Mouse (Mus musculus) kidney, postnatal 36 days (tissue): ENCODE data around the gene Syne1.

Experiments used
- DNase-seq, 2 experiments: peaks; one replicate each; pipeline ENCODE4 v3.0.0; 2021 to 2022; ENCODE audit warnings: mixed read lengths in 2 of 2

Gene Syne1

DNA sequence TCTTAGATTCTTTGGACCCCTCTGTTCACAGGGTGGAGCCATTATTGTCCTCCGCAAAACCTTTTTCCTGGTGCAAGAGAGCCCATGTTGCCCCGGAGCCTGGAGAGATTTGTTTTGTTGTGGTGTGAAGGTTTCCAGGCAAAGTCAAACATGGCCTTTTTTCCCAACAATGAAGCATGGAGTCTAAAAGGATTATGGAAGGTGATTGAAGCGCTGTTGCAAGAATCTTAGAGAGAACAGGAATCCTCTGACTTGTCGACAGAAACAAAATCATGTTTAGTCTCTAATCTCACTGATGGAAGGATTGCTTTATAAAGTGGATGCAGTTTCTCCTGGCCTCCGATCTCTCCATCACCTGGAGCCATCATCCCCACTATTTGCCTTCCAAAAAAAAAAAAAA lies at the start of gene Syne1:
Gene Syne1, minus strand, starts transcription at position 101 of the 400 bp plus-strand sequence.
- no peak for DNase-seq

DNA sequence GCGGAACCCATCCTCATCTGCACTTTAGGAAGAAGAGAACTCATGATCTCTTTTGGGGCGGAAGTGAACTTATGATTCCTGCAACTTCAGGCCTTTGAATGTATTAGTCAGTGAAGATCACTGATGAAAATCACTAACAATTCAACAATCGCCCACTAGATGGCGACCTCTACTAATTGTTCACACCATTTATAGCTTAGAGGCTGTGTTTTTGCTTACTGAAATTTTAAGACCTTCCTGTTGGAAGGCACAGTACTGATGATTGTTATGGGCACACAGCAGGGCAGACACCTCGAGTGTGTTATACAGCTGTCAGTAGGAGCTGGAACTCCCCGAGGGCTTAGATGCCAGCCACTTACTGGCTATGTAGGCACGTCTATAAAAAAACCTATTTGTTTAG lies 48.8 kb upstream of the Syne1 start:
- DNase-seq = peak; percentile 62 to 82

DNA sequence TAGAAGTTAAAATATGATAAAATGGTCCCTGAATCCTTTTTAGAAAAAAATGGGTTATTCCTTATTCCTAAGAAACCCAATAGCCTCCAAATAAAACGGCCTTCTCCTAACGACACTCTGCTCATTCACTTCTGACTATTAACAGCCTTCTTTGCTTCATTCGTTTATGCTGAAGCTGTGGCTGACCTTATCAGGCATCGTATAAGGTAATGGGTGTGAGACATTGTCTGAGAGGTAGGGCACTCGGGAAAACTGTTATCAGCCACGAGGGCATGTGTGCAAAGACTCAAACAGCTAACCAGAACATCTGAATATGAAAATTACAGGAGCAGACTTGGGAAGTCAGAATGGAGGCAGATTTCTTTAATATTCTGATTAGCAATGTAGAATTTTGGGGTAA lies 45.3 kb upstream of the Syne1 start:
- DNase-seq = no peak

DNA sequence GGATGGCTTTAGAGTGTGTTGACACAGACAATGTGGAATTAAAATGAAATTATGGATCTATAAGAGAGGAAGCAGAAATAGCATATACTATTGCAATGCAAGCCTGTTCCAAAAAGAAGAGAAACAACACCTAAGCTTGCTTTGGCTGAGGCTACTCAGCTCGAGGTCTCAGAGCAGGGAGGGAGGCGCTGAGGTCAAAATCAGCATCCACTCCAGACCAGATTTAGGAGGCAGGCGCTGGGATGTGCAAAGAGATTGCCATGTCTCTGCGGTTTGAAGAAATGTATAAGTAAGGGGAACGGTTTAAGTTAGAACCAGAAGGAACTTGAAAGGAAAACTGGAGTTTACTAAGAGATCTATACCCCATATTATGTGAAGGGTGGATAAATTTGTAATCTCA lies 43.2 kb upstream of the Syne1 start:
- DNase-seq = peak in 1 of 2 experiments; percentile 15

DNA sequence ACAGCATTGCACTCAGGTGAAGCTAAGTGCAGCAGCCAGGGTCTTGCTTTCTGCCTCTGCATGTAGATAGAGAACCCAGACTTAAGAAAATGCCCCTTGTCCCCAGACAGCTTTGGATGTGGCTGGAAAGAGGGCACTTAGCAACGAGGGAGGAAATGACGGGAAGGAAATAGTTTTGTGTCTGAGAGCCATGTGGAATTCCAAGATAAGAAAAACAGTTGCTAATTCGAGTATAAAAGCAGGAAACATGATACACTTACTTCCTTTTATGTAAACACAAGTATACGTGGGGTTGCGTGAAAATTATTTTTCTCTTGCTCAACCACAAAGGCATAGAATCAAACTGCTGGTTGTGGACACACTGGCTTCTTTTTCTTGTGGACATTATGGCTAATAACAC lies 42.2 kb upstream of the Syne1 start, which contains the start of gene Myct1:
Gene Myct1, plus strand, starts transcription at position 312 of the 400 bp plus-strand sequence.
- peak; percentile 17 to 30 for DNase-seq

DNA sequence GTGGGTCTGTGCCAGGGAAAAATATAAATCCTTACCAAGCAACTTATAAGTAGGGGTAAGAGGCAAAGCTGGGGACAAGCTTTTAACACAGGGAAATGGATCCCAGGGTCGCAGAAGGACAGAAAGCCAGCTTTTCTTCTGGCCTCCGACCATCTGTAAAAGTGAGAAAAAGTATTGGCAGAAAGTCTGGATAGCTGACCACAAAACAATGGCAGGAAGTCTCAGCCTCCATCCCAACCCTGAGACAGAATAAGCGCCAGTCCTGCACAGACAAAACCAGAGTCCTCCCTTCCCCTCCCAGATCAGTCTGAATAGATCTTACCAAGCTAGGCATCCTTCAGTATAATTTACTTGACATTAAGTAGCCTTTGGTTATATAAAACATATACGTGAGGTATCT lies 40.7 kb upstream of the Syne1 start:
- DNase-seq = peak; percentile 33 to 49

DNA sequence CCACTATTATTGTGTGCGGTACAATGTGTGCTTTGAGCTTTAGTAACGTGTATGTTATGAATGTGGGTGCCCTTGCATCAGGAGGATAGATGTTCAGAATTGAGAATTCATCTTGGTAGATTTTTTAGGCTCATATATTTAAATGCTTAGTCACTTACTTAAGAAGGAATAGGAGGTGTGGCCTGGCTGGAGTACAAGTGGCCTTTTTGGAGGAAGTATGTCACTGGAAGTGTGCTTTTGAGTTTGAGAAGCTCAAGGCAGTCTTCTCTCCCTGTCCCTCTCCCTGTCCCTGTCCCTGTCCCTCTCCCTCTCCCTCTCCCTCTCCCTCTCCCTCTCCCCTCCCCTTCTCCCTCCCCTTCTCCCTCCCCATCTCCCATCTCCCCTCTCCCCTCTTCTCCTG lies 39.8 kb upstream of the Syne1 start:
- DNase-seq = peak; percentile 19 to 34

DNA sequence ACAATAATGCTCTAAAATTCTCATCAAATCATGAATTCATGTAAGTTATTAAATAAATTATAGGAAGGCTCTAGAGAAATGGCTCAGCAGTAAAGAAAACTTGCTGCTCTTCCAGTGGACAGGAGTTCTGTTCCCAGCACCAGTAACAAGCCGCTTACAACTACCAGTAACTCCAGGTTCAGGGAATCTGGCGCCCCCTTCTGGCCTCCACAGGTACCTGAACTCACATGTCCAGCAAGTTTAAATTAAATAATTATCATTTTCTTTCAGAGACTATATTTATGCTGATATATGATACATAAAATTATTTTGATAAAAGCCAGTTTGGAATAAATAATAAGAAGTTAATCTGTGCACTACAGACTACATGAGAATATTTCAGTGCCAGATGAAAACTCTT lies 22.0 kb upstream of the Syne1 start:
- peak in 1 of 2 experiments; percentile 18 for DNase-seq

DNA sequence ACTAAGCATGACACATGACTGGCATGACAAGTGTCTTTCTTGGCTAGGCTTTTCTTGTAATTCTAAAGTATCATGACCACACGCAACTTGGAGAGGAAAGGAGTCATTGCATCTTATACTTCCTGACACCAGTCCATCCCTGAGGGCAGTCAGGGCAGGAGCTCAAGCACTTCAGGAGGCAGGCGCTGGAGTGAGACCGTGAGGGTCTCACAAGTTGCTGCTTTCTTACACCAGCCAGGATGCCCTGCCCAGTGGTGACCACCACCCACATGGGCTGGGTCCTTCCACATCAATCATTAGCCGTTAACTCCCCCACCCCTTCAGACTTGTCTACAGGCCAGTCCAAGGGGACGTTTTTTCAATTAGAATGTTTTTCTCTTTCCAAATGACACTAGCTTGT lies 20.1 kb upstream of the Syne1 start:
- no peak for DNase-seq

DNA sequence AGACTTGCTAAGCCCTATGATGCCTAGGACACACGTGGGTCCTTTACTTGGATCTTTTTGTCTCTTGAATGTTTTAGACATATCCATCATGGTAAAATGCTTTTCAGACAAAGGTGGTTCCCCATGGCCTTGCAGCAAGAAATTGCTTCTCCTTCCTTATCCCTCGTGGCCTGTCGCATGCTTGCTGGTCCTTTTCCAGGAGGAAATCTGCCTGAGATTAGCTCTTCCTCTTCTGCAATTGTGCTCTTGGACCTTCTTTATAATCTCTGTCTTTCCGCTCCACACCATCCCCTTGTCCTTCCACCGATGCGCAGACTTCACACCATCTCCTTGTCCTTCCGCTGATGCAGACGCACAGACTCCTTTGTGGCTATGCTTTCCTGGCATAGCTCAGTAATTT lies 18.8 kb upstream of the Syne1 start:
- no peak for DNase-seq

DNA sequence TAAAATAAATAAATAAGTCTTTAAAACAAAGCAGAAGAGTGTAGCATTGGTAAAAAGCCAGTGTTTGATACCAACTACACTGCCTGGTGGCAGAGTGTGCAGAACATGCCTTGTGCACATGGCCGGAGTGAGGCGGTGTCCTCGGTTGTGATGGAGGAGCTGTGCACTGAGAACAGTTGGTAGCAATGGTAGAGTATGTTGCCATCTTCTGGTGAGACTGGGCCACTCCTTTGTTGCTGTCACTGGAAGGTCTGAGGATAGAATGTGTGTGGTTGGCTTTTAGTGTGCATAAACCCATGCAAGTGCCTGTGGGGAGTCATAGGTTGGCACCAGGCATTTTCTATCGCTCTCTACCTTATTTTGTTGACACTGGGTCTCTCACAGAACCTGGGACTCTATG lies 17.7 kb upstream of the Syne1 start:
- no peak for DNase-seq

DNA sequence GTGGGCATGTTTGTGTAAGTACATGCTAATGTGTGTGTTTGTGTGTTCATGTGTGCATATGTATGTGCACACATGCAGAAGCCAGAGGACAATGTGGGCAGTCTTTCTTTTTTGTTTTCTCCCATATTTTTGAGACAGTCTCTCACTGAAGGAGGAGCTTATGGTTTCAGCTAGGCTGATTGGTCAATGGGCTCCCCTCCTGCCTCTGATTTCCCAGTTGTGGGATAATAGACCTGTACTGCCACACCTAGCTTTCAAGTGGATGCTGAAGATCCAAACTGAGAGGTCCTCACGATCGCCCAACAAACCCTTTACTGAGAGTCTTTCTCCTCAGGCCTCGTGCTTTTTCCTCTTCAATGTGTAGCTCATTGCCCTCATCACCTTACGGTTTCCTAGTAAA lies 10.4 kb upstream of the Syne1 start:
- DNase-seq = no peak

DNA sequence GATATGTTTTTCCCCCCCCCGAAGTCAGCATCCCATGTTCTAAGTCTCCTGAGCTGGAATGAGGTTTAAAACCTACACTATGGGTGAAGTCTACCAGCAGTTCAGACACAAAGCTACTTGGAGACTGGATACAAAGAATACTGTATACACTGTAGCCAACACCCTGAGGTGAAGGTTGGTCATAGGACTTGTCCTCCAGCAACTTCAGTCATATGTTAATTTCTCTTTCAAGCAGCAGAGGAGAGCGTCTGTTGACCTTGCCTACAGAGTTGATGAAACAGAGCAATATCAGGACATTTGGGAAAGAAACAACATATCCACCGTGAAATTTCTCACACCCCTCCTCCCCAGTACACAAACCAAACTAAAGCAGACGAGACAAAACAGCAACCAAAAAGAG lies 9.2 kb upstream of the Syne1 start:
- DNase-seq = no peak

DNA sequence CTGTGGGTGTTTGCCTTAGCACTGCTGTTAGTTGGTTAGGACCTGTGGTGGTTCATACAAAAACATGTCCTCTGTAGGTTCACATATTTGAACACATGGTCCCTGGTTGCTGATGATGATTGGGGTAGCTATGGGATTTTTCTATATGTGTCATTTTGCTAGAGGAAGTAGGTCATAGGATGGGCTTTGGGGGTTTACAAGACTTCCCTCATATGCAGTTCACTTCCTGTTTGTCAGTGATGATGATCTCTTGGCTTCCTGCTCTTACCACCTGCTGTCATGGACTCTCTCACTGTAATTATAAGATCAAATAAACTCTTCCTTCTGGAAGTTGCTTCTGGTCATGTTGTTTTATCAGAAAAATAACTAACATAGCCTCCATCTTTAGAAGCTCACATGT lies 7.5 kb upstream of the Syne1 start:
- no peak for DNase-seq

DNA sequence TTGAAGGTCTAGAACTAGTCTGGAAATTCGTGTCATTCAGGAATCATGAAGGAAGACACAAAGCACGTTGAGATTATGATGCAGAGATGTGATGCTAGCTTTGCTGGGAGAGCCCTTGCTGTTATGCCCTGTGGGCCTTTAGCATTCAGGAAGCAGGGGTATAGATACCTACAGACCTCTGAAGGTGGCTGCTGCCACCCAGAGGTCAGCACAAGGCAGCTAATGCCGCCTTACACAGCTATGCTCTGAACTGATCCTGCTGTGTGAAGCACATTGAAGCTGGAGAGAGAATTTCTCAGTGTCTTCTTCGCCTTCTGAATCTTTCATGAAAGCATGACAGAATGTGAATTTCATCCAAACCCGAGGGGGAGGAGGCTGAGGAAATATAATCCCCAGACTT lies 3.7 kb upstream of the Syne1 start:
- DNase-seq = peak in 1 of 2 experiments; percentile 25

DNA sequence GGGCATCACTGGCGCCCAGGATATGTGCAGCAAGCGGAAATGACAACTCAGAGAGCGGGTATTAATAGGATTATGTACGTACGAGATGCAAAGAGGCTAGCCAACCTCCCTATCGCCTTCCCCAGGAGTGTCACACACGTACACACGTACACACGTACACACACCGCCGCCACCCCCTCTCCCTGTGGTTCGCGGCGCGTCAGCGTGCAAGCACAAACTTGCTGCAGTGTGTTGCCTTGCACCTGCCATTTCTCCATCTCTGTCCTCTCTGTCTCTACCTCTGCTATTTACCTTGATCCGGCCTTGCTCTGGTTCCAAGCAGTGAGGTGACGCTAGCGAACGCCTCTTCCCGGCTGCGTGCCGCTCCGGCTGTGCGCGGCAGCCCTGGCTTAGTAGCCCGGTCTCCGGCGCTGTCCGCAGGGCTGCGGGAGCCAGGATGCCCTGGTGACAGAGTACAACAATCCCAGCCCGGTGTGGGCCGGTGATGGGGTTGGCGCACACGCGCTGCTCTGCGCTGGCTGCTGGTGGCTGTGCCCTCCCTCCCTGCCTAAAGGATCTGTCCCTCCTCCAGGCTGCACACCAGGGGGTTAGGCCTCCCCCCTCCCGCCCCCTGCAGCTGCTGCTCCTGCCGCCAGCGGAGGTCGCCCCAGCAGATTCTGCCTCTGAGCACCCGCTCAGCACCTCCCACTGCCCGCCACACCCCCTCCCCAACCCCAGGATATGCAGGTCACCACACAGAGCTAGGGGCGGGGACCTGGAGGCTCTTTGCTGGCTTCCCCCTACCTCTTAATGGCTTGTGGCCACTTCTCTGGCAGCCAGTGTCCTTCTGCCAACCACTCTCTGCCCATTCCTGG lies 887 bp downstream of the Syne1 start:
- peak; percentile 56 to 61 for DNase-seq

DNA sequence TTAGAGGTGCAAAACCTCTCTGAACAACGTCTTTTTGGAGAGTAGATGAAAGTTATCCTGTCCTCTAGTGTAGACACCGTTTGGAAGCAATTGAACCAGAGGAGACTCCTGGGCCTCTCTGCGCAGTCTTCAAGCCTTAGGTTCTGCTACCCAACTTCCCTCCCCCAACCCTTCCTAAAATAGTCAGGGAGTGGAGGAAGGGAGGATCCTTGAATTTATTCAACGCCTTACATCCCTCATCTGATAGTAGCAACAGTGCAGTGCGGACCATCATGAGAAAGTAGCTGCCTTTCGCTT lies 1.5 kb downstream of the Syne1 start:
- peak in 1 of 2 experiments; percentile 33 for DNase-seq

DNA sequence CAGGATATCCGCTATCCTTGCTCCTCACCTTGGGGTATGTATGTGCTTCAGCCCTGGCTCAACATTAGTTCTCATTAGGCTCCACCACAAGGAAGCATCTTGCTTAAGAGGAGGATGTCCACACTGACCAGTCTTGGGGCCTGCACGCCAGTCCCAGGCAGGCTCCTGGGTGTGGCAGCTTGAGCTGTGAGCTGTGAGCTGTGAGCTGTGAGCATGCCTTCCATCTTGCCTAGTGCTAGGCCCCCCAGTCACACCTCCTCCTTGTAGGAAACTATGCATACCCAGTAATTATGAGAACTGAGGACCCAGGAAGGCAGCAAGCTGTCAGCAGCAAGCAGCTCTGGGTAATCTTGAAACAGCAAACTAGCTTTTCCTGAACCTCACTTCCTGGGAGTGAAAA lies 2.6 kb downstream of the Syne1 start:
- DNase-seq = no peak

DNA sequence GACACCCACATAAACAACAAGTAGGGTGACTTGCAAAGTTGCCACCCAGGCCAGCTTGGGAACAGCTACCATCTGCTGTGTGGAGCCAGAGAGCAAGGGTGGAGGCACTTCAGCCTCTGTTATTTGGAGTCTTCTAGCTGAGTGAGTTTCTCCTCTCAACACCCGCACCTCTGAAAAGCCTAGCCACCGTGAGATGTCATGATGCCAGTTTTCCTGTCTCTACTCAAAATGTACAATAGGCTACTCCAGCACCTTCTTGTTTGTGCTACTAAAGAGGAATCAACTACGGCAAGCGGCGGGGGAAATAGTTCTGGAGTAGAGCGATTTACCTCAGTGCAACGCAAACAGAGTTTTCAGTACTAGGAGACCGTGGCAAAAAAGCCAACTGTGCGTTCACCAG lies 3.5 kb downstream of the Syne1 start:
- DNase-seq = no peak

DNA sequence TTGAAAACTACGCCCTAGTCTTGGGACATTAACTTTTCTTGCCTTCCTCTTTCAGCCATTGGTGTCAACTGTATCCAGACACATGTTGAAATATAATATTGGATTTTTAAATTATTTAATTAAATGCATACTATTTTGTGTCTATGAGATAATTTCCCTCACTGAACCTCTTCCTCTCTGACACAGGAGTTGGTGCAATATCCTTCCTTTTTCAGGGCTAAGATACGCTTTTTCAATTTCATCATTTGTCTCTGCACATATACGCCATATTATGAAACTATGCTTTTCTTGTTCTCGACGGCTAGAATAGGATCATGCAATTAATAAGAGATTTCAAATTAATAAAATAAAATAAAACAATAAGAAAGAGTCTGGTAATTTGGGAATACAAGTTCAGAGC lies 4.9 kb downstream of the Syne1 start:
- DNase-seq = no peak

DNA sequence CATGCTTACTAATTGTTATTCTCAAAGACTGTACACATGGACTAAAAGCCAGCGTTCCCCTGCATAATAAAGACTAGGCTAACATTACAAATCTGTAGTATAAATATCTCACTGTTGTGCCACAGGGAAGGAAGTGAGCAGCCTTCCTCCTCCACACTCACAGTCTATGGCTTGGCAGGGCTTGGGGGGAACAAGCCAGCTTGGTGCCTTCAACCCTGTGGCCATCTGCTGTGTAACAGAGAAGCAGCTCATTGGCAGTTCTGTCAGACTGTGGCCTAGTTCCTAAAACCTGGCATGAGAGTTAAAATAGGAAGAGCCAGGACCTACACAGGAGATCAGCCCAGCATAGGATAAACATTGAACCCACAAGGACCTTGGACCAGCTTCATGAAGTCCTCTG lies 23.0 kb downstream of the Syne1 start:
- no peak for DNase-seq

DNA sequence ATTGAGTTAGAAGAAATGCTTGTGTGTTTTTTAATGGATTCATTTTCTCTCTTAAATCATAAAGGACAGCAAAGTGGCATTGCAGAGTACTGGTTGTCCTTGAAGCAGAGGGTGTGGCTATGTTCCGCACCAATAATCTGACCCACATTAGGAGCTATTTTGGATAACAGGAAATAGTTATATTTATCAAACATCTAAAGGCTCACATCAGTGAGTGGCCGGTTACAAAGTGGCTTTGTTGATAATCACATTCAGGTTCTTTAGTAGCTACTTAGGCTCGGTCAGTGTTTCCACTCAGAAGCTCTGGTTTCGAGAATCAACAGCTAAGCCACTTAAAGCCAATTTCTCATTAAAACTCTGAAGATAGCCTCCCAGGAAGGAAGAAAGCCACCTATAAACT lies 23.6 kb downstream of the Syne1 start:
- peak in 1 of 2 experiments; percentile 54 for DNase-seq

DNA sequence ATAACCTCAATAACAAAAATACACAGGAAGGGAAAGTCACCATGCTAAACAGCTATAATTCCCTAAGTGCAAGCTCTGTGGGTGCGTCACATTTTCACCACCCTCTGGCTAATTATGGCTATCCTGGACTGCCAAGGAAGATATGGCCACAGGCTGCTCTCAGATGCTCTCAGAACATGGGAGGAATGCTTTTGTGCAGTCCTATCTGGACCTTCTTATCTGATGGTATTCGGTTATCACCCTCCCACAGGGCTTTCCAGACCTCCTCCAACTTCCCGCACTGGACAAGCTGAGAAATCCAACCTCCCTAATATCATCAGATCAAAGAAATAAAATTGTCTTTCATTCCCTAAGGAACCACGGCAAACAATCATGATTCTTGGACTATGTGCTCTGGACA lies 28.4 kb downstream of the Syne1 start:
- no peak for DNase-seq

DNA sequence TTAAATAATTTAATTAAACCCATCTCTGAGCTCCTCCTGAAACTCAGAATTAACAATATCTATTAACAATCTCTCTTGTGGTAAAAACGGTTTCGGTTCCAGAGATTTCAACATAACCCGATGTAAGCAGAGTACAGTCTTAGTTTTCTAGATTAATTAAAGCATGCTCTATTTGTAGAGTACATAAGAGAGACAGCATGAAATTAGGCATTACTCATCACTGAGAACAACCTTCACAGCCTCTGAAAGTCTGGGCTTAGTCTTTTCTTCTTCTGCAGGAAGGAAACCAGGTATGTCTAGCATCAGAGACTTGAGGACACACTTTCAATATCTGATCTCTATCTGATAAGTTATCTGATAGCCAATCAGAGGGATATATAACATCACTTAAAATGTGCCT lies 29.0 kb downstream of the Syne1 start:
- no peak for DNase-seq

DNA sequence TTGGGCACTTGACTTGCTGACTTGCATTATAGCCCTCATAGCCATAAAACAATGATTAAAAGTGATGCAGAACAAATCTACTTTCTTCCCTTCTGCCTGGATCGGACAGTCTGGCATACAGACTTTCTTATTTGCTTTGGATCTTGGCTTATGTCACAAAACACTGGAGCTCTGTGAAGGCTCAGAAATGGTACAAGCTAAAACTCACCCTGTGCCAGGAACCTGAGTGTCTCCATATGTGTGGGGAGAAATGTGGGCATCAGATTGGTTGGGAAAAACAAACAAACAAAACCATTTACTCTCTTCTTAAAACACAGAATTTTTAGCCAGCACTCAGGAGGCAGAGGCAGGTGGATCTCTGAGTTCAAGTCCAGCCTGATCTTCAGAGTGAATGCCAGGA lies 30.6 kb downstream of the Syne1 start:
- DNase-seq = no peak
